Mouse (Mus musculus): Measurements from ENCODE around the gene Gfi1b. TPM values are rescaled to one million over a fixed set of nuclear protein-coding genes. Genes with fewer than 3 reads are reported as not detected.

The Gfi1b gene
- total RNA-seq (2021) = not detected

GRCm38 (mm10) chr2:28621664-28622171, at the start of gene Gfi1b:
TSS of gene Gfi1b (minus strand) at chr2:28621982.
- no peak for DNase-seq (ENCODE audit: extremely low spot score in 1 of 2, low spot score in 1 of 2)

DNA sequence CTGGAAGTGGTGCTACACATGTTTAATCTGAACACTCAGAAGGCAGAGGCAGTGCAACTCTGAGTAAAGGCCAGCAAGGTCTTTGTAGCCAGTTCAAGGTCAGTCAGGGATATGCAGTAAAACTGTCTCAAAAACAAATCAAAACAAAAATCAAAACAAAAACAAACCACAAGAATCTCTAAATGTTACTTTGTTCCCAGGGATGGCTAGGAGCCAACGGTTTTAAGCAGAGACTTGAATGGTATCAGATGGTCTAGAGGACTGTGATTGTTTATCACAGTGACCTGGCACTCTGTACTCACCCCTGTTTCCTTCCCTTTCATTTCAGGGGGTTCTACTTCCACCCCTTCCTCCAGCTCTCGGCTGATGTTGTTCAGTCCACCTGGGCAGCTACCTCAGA, 49.7 kb upstream of the Gfi1b start:
- DNase-seq (ENCODE audit: extremely low spot score in 1 of 2, low spot score in 1 of 2) = no peak

DNA sequence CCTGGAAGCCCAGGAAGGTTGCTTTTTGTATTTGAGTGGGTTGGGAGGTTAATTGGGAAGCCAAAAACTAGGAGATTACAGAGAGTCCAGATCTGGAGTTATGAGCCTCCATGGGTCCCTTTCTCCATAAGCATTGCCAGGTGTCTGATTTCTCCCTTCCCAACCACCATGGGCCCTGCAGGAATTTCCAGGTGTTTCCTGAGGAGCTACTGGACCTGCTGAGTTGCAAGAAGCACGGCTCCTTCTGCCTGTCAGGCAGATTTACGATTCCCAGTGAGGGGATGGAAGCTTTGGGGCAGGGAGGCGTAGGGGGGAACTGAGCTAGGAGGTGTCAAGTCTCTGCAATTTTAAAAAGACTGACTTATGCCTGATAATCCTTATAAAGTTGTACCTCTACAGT, 44.0 kb upstream of the Gfi1b start:
- DNase-seq (ENCODE audit: extremely low spot score in 1 of 2, low spot score in 1 of 2) = no peak

GRCm38 (mm10) chr2:28662891-28663290, 41.1 kb upstream of the Gfi1b start:
- DNase-seq (ENCODE audit: extremely low spot score in 1 of 2, low spot score in 1 of 2) = no peak

DNA sequence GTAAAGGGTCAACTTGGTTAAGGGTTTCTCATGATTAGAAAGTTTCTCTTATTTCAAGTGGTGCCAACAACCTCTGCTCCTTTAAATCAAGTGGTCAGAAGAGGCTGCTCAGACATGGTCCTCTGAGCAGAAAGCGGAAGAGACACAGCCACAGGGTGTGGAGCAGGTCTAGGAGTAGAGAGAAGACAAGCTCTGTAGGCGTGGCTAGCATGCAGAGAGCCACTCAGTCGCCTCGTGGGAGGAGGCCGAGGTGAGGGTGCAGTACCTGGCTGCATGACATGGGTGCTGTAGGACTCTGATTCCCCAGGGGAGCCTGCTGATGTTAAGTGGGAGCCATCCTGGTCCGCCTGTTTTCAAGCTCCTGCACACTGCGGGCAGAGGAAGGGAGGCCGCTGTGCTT, 34.4 kb upstream of the Gfi1b start:
- no peak for DNase-seq (ENCODE audit: extremely low spot score in 1 of 2, low spot score in 1 of 2)

- DNase-seq (ENCODE audit: extremely low spot score in 1 of 2, low spot score in 1 of 2) = no peak
Observed at GRCm38 (mm10) chr2:28654295-28654694, 32.5 kb upstream of the Gfi1b start.

DNA sequence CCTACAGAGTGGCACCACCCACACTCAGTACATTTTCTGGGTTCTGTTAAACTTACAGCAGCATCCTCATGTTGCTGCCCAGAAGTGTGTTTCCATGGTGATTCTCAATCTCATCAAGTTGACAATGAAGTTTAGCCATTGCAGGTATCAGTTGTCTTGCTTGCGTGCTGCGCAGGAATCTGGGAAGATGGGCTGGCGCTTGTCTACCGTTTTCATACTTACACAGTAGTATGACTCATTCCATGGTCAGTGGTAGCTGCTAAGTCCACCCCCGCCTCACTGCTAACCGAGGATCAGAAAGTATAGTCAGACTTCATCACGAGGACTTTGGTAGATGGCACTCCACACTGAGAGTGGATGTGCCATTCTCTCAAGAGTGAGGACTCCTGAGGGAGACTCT, 31.6 kb upstream of the Gfi1b start:
- no peak for DNase-seq (ENCODE audit: extremely low spot score in 1 of 2, low spot score in 1 of 2)

- DNase-seq (ENCODE audit: extremely low spot score in 1 of 2, low spot score in 1 of 2) = no peak
Observed at GRCm38 (mm10) chr2:28650526-28650925, 28.7 kb upstream of the Gfi1b start.

DNA sequence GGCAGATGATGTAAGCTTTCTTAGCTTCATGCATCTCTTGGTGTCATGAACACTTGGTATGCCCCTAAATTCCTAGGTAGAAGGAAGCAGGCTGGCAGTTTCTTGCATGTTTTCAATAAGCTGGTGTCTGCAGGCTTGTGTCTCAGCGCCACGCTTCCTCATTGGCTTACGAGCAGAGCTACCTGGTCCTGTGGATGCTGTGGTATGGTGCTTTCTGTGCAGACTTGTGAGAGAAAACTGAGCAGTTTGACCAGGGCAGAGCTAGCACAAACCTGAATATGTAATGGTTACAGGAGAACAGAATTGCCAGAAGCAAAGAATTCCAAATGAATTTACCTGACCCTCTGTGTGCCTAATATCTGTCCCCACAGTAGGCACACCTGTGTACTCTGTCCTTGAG, 21.3 kb upstream of the Gfi1b start:
- DNase-seq (ENCODE audit: extremely low spot score in 1 of 2, low spot score in 1 of 2) = no peak

GRCm38 (mm10) chr2:28641435-28641941, 19.7 kb upstream of the Gfi1b start:
- no peak for DNase-seq (ENCODE audit: extremely low spot score in 1 of 2, low spot score in 1 of 2)

DNA sequence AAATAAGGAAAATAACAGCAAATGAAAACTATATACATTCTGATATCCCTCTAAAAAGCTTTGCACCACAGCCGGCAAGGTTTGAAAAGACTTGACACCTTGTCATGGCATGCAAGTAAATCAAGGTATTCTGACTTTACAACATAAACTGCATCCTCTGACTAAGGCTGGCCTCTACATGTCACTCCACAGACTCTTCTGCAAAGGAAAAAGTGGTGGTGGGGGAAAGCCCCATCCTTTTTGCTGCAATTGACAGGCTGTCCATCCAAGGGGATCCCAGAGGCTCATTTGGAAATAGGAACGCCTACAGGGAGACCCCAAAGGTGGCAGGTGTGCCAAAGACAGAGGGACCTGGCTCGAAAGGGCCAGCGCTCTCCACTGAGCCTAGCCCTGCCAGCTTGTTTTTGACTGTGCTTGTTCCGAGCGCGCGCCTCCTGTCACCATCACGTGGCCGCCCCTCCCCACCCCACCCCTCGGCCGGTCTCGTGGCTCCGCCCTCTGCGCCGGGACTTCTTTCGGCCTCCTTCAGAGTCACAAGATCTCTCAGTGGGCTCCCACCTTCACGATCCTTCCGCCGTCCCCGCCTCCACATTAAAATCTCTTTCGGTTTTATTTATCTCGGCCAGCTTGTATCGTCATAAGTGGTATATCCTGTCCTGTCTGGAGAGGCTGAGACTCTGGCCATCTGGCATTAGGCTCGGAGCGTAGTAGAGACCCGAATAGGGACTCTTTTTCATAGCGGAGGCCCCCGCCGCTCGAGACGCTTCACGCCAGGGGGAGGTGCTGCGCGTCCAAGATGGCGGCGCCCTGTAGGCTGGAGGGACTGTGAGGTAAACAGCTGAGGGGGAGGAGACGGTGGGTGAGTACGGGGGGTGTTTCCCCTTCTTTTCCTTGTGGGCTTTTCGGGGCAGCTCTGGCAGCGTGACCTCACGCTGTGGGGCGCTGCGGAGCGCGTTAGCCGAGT, 19.0 kb upstream of the Gfi1b start, which contains the start of gene Tsc1:
Tsc1 (plus strand) TSS at position 768 of the 964 bp plus-strand sequence.
- DNase-seq (ENCODE audit: extremely low spot score in 1 of 2, low spot score in 1 of 2) = peak; percentile 85 to 88

DNA sequence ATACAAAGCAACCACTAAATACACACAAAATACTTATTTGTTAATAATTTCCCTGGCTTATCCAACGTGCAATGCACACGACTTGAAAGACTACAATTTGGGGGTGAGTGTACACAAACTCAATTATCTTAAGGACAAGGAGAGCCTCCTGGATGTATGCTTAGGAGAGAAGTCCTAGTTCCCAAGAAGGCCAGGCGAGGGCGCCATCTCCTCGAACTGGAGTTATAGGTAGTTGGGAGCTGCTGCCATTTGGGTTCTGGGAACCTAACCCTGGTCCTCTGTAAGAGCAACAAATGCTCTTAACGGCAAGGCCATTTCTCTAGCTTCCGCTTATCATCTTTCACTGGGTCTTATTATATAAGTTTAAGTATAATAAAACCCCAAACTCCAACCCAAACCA, 18.0 kb upstream of the Gfi1b start:
- DNase-seq (ENCODE audit: extremely low spot score in 1 of 2, low spot score in 1 of 2) = no peak

- DNase-seq (ENCODE audit: extremely low spot score in 1 of 2, low spot score in 1 of 2) = no peak
Observed at GRCm38 (mm10) chr2:28638886-28639285, 17.1 kb upstream of the Gfi1b start.

- DNase-seq (ENCODE audit: extremely low spot score in 1 of 2, low spot score in 1 of 2) = no peak
Observed at GRCm38 (mm10) chr2:28638352-28638751, 16.6 kb upstream of the Gfi1b start.

DNA sequence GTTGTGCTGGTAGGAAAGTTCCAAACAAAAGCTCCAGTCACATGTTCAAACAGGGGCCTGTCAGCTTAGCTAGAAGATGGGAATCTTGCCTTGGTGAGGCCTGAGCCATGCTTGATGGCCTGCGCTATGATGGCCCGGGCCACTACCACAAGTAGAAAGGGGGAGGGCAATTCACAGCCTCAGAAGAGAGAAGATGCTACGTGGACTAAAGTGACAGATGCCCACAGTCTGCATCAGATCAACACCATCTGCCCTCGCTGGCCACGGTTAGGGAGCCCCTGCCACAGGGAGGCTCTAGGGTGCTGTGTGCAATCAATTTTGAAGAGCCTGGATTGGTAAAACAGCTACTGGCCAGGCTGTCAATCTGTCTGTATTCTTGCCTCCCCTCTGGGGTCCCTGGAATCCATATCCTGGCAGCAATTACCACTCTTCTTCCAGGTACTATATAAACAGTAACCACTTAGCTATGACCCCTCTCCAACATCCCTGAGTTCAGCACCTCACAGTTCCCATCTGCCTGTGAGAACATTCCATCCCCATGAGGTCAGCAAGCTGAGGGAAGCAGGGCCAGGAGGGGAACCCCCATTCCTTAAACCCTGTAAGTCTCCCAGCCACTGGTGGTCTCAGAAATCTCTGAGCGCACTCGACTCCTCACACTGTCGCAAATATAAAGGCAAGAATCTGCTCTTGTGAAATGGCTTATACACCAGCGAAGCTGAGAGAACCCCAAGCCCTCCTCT, 15.5 kb upstream of the Gfi1b start:
- DNase-seq (ENCODE audit: extremely low spot score in 1 of 2, low spot score in 1 of 2) = no peak

DNA sequence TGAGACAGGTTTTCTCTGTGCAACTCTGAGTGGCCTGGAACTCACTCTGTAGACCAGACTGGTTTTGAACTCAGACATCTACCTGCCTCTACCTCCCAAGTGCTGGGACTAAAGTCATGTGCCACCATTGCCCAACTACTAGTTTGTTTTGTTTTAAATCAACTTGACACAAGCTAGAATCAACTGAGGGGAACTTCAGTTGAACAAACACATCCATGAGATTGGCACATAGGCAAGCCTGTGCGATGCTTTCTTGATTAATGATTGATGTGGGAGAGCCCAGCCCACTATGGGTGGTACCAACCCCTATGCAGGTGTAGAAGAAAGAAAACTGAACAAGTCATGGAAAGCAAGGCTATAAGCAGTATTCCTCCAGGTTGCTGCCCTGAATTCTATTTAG, 13.4 kb upstream of the Gfi1b start:
- DNase-seq (ENCODE audit: extremely low spot score in 1 of 2, low spot score in 1 of 2) = no peak

- DNase-seq (ENCODE audit: extremely low spot score in 1 of 2, low spot score in 1 of 2) = no peak
Observed at GRCm38 (mm10) chr2:28633136-28633535, 11.4 kb upstream of the Gfi1b start.

DNA sequence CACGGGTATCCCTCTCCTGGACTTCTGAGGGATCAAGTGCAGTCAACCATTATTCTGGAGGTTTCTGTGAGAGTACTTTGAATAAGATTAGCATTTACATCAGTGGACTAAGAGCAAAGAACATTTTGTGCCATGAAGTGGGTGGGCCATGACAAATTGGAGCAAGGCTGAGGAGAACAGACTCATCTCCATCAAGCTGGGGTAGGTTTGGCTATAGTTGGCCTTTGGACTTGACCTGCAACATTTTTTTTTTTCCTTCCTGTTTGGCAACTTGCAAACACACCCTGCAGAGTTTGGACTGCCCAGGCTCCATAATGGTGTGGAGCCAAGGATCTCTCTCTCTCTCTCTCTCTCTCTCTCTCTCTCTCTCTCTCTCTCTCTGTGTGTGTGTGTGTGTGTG, 10.8 kb upstream of the Gfi1b start:
- no peak for DNase-seq (ENCODE audit: extremely low spot score in 1 of 2, low spot score in 1 of 2)

- no peak for DNase-seq (ENCODE audit: extremely low spot score in 1 of 2, low spot score in 1 of 2)
Observed at GRCm38 (mm10) chr2:28629911-28630381, 8.2 kb upstream of the Gfi1b start.

GRCm38 (mm10) chr2:28628053-28628452, 6.3 kb upstream of the Gfi1b start:
- DNase-seq (ENCODE audit: extremely low spot score in 1 of 2, low spot score in 1 of 2) = no peak

- DNase-seq (ENCODE audit: extremely low spot score in 1 of 2, low spot score in 1 of 2) = no peak
Observed at GRCm38 (mm10) chr2:28626038-28626437, 4.3 kb upstream of the Gfi1b start.
